In the genomic region with DNA sequence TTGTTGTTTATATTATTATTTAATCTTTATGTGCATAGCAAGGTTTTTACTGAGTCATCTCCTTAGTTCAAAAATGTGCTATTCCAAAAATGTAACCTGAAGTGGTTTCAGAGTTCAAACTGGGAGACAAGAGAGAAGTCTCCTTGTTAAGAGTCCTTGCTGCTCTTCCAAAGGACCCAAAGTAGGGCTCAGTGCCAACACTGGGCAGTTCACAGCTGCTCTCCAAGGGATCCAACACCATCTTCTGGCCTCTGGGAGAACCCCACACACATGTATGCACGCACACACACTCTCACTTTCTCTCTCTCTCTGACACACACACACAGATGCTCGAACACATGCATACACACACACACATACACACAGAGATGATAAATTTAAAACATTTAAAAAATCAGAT, we compare ENCODE assay signal across 19 mouse cellular contexts. TPM values are rescaled to one million over a fixed set of nuclear protein-coding genes. Genes with fewer than 3 reads are reported as not detected.
A peak's percentile ranks its signal among the peaks of the same experiment; 100 is the strongest.
DNase-seq lines count a peak whose midpoint lies in the region; TF ChIP-seq lines count a peak whose summit lies in the region.
"Had no signal": no experiment of that assay in that cellular context is flagged by ENCODE, and none has a peak within 500 bp of the region (broad histone marks: within the 10 kb centered on the region; RNA-seq: fewer than 3 reads in every experiment).

No protein-coding gene starts in this region.

- H3K36me3 ChIP-seq in heart, adult 2 months (ENCODE audit: control insufficient read depth, insufficient read depth, low read length), result no peaks in the 10 kb centered on the region
- H3K36me3 ChIP-seq: forebrain, embryonic 12.5 days; G1E; heart, embryonic 13.5 days; hindbrain, embryonic 10.5 days; limb, embryonic 12.5 days had no signal

- H3K4me3 ChIP-seq in heart, adult 2 months, result no peak overlapping the region
- H3K4me3 ChIP-seq: forebrain, embryonic 12.5 days; heart, embryonic 13.5 days; hindbrain, embryonic 10.5 days; limb, embryonic 12.5 days had no signal

- H3K4me1 ChIP-seq in heart, adult 2 months (ENCODE audit: control insufficient read depth, insufficient read depth, low read length), result peaks cover 3% of the 10 kb centered on the region; the same call in 1 of the 2 replicates

- intact Hi-C loops in heart, adult 2 months (cut with DNase I), result no loop called here
- intact Hi-C loops in heart, postnatal 36 days (cut with DNase I), result no loop called here
- intact Hi-C loops in left cerebral cortex, postnatal 4 days (cut with DNase I), result no loop called here

- TF ChIP-seq POLR2A in heart, adult 2 months (IDR thresholded peaks at IDR 0.05; ENCODE audit: insufficient read depth, low read depth, low read length), result no peak

- H3K27ac ChIP-seq in heart, adult 2 months, result no peak overlapping the region
- H3K27ac ChIP-seq: forebrain, embryonic 12.5 days; heart, embryonic 13.5 days; hindbrain, embryonic 10.5 days; limb, embryonic 12.5 days; liver, embryonic 14.5 days; macrophage had no signal

- 0 out of 2 replicates have a peak, but pooled peaks have one; percentile 30 for TF ChIP-seq EP300 in heart, adult 2 months (IDR thresholded peaks at IDR 0.05; ENCODE audit: insufficient read depth, low read depth, low read length)

- WGBS in heart, adult 2 months, result 82% methylated on average over 2 of the region's 2 CpGs

- no peaks in the 10 kb centered on the region for H3K79me2 ChIP-seq in heart, adult 2 months (replicated peaks; ENCODE audit: control insufficient read depth, insufficient read depth, low read length)

- no peaks in the 10 kb centered on the region for H3K27me3 ChIP-seq in heart, adult 2 months (ENCODE audit: control insufficient read depth, insufficient read depth, low read length)

- peak; percentile 21; the same call in 1 of the 2 replicates for TF ChIP-seq CTCF in heart, adult 2 months (IDR thresholded peaks at IDR 0.05)

- H3K9ac ChIP-seq in heart, adult 2 months (ENCODE audit: low read depth, low read length), result no peak overlapping the region
- H3K9ac ChIP-seq: forebrain, embryonic 12.5 days; heart, embryonic 13.5 days; limb, embryonic 12.5 days; liver, embryonic 14.5 days had no signal

- DNase-seq in heart, adult 2 months, result no peak
- DNase-seq in heart, postnatal 36 days, result no peak
- DNase-seq in left cerebral cortex, postnatal 4 days, result peak; percentile 54
- no peak for DNase-seq in left cerebral cortex, adult 11 months (ENCODE audit: low spot score)
- peak; percentile 42 for DNase-seq in retina, postnatal 1 day
- DNase-seq in retina, embryonic 14.5 days (ENCODE audit: low spot score), result no peak
- DNase-seq in c-Kit-positive CD71-positive TER-119-positive erythroid progenitor cells, embryonic 14.5 days (ENCODE audit: low spot score), result no peak
- DNase-seq: cerebellum, adult 18-20 months; cerebellum, postnatal 36 days; kidney, adult 18-20 months; right cerebral cortex, adult 18-20 months; thymus, postnatal 14 days had no signal

RNA-seq across cellular contexts. Expression of a gene that starts 11.9 kb away (rescaled TPM):
- 10 to 100 TPM; 28.5 to 30.3 TPM for total RNA-seq in heart, adult 2 months (2021)
- polyA plus RNA-seq in heart, adult 2 months (2012; rRNA removed), result 17.7 and 27.3 TPM in 2 replicates
- total RNA-seq in heart, postnatal 36 days (2021), result 10 to 100 TPM; 28.1 to 34.1 TPM
- 10 to 100 TPM; 89.8 to 90.7 TPM for total RNA-seq in left cerebral cortex, postnatal 4 days (2021)

Comparison
In these comparisons a context has a peak if more than half of its experiments do, and no peak if none do; other contexts are left out.
1. DNase-seq: peak in left cerebral cortex, postnatal 4 days (single experiment) and retina, postnatal 1 day (single experiment); none in heart, adult 2 months (0 of 2), heart, postnatal 36 days (0 of 2), left cerebral cortex, adult 11 months (single experiment), retina, embryonic 14.5 days (single experiment) and c-Kit-positive CD71-positive TER-119-positive erythroid progenitor cells, embryonic 14.5 days (single experiment).